Mouse (Mus musculus): Measurements from ENCODE around the gene Radil.

DNA sequence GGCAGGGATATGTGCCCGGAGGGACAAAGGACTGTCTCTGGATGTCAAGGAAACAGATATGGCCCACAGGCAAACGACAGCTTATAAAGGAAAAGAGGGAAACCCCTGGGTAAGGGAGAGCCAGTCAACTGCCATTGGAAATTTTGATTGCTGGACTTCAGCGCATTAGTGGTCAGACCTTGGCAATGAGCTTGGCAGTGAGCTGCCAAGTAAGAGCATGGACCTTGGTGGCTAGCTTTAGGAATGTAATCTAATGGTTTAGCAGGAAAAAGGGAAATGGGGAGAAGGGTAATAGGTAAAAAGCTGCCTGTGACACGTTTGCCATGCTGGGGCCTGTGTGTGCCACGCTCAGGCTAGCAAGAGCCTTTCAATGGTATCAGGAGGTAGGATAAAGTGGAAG, 5.0 kb upstream of the Radil start:
- TF ChIP-seq CTCF (IDR thresholded peaks at IDR 0.05; ENCODE audit: extremely low read depth, insufficient read length, insufficient replicate concordance, low read depth, low read length) (no peak), POLR2A (IDR thresholded peaks at IDR 0.05; ENCODE audit: low read depth, low read length) (no peak)
